Mouse (Mus musculus) splenic B cell, adult 2 months (primary cell): ENCODE results near the gene Msi2.

Source experiments
- DNase-seq: peaks from one replicate; pipeline ENCODE4 v3.0.0-alpha.2; 2011; ENCODE audit warnings: low read depth, low spot score
- H3K27me3 ChIP-seq: 2 replicates; pipeline ENCODE4 v1.6.1; 2012; ENCODE audit warnings: mild to moderate bottlenecking, low read length, moderate library complexity, mixed read lengths; ENCODE audit not compliant: control insufficient read depth, poor library complexity, insufficient read depth, severe bottlenecking
- H3K36me3 ChIP-seq: 2 replicates; pipeline ENCODE4 v1.6.1; 2012; ENCODE audit warnings: mild to moderate bottlenecking, low read length, moderate library complexity, mixed read lengths; ENCODE audit not compliant: control insufficient read depth, poor library complexity, insufficient read depth, severe bottlenecking

Msi2 gene

GRCm38 (mm10) chr11:88598848-88599175 is 119.5 kb downstream of the Msi2 start:
- peaks cover 1% of the 10 kb centered on the region; the same call in 1 of the 2 replicates for H3K36me3 ChIP-seq
- peak; percentile 59 for DNase-seq

GRCm38 (mm10) chr11:88598150-88598847 is 120.0 kb downstream of the Msi2 start:
- no peak for DNase-seq
- peaks cover 1% of the 10 kb centered on the region; the same call in 1 of the 2 replicates for H3K36me3 ChIP-seq
- no peaks in the 10 kb centered on the region for H3K27me3 ChIP-seq

More at GRCm38 (mm10) chr11:88598848-88599175, 119.5 kb downstream of the Msi2 start:
- H3K27me3 ChIP-seq = no peaks in the 10 kb centered on the region

- peak; percentile 69 for DNase-seq
- Histone ChIP-seq H3K27me3 (no peaks in the 10 kb centered on the region), H3K36me3 (0 out of 2 replicates have a peak, but pooled peaks cover 4% of the 10 kb centered on the region)
Measured at GRCm38 (mm10) chr11:88595616-88596015, 122.7 kb downstream of the Msi2 start.

- 0 out of 2 replicates have a peak, but pooled peaks cover 4% of the 10 kb centered on the region for H3K36me3 ChIP-seq
- H3K27me3 ChIP-seq = no peaks in the 10 kb centered on the region
- peak; percentile 44 for DNase-seq
Measured at GRCm38 (mm10) chr11:88594804-88595611, 123.3 kb downstream of the Msi2 start.

- DNase-seq = no peak
- Histone ChIP-seq H3K27me3 (no peaks in the 10 kb centered on the region), H3K36me3 (0 out of 2 replicates have a peak, but pooled peaks cover 4% of the 10 kb centered on the region)
Measured at GRCm38 (mm10) chr11:88594010-88594409, 124.3 kb downstream of the Msi2 start.

GRCm38 (mm10) chr11:88592099-88592498 is 126.2 kb downstream of the Msi2 start:
- H3K27me3 ChIP-seq = no peaks in the 10 kb centered on the region
- no peak for DNase-seq
- peaks cover 6% of the 10 kb centered on the region; the same call in 1 of the 2 replicates for H3K36me3 ChIP-seq

- DNase-seq = no peak
- H3K27me3 ChIP-seq = no peaks in the 10 kb centered on the region
- H3K36me3 ChIP-seq = peaks cover 6% of the 10 kb centered on the region; the same call in 1 of the 2 replicates
Measured at GRCm38 (mm10) chr11:88590647-88591046, 127.7 kb downstream of the Msi2 start.

GRCm38 (mm10) chr11:88589641-88590040 is 128.7 kb downstream of the Msi2 start:
- H3K36me3 ChIP-seq = peaks cover 6% of the 10 kb centered on the region; the same call in 1 of the 2 replicates
- DNase-seq = no peak
- no peaks in the 10 kb centered on the region for H3K27me3 ChIP-seq

- DNase-seq = no peak
- no peaks in the 10 kb centered on the region for H3K27me3 ChIP-seq
- peaks cover 5% of the 10 kb centered on the region; the same call in 1 of the 2 replicates for H3K36me3 ChIP-seq
Measured at GRCm38 (mm10) chr11:88588688-88589210, 129.6 kb downstream of the Msi2 start.

GRCm38 (mm10) chr11:88587710-88588109 is 130.6 kb downstream of the Msi2 start:
- peaks cover 5% of the 10 kb centered on the region; the same call in 1 of the 2 replicates for H3K36me3 ChIP-seq
- no peak for DNase-seq
- H3K27me3 ChIP-seq = no peaks in the 10 kb centered on the region

GRCm38 (mm10) chr11:88585880-88586279 is 132.4 kb downstream of the Msi2 start:
- no peak for DNase-seq
- Histone ChIP-seq H3K36me3 (peaks cover 5% of the 10 kb centered on the region; the same call in 1 of the 2 replicates), H3K27me3 (no peaks in the 10 kb centered on the region)

- Histone ChIP-seq H3K27me3 (no peaks in the 10 kb centered on the region), H3K36me3 (peaks cover 2% of the 10 kb centered on the region; the same call in 1 of the 2 replicates)
- no peak for DNase-seq
Measured at GRCm38 (mm10) chr11:88585171-88585632, 133.1 kb downstream of the Msi2 start.

- DNase-seq = no peak
- peaks cover 2% of the 10 kb centered on the region; the same call in 1 of the 2 replicates for H3K36me3 ChIP-seq
- H3K27me3 ChIP-seq = no peaks in the 10 kb centered on the region
Measured at GRCm38 (mm10) chr11:88583866-88584265, 134.4 kb downstream of the Msi2 start.

GRCm38 (mm10) chr11:88583259-88583833 is 135.0 kb downstream of the Msi2 start:
- no peak for DNase-seq
- Histone ChIP-seq H3K27me3 (no peaks in the 10 kb centered on the region), H3K36me3 (no peaks in the 10 kb centered on the region)
